Mouse (Mus musculus) monocyte, adult 5-6 weeks (primary cell): ENCODE data around the gene Usf3. TPM values are rescaled to one million over a fixed set of nuclear protein-coding genes. Genes with fewer than 3 reads are reported as not detected.

ENCODE experiments used
- ATAC-seq: fragments of 153-309, 156-312 bp; replicated peaks from 2 replicates; pipeline ENCODE4 v1.8.0; 2017; ENCODE audit warnings: mild to moderate bottlenecking; ENCODE audit not compliant: low TSS enrichment, insufficient number of reproducible peaks, severe bottlenecking, poor library complexity, low FRiP score
- total RNA-seq: library from RNA; stranded (forward); fragments of 200-1000, 200-491, 200-594 nt; gene quantifications from 3 replicates; pipeline ENCODE4 v1.2.3, GENCODE M21; 2017

Usf3 gene
- total RNA-seq, 1 experiment from 2014 or later: 22.3 TPM

DNA sequence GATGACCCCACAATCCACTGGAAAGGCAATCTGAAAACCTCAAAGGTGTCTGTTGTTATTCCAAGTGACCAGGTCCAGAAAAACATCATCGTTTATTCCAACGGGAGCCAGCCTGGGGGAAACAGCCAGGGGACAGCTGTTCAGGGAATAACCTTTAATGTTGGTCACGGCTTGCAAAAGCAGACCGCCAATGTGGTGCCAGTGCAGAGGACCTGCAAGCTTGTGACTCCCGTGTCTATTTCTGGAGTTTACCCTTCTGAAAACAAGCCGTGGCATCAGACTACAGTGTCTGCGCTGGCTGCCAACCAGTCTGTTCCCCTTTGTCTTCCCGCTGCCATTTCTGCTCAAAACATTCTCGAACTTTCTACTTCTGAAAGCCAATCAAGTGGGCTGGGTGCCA, 42.5 kb downstream of the Usf3 start:
- no peak for ATAC-seq

GRCm38 (mm10) chr16:44216417-44216816, 43.4 kb downstream of the Usf3 start:
- ATAC-seq: no peak

DNA sequence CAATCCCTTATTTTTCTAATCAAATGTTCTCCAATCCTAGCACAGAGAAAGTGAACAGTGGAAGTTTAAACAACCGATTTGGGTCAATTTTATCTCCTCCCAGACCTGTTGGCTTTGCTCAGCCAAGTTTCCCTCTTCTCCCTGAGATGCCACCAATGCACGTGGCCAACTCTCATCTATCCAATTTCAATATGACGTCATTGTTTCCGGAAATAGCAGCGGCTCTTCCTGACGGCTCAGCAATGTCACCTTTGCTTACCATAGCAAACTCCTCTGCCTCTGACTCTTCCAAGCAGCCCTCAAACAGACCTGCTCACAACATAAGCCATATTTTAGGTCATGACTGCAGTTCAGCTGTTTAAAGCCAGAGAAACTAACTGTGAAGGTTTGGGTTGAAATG, 48.4 kb downstream of the Usf3 start:
- ATAC-seq: no peak

DNA sequence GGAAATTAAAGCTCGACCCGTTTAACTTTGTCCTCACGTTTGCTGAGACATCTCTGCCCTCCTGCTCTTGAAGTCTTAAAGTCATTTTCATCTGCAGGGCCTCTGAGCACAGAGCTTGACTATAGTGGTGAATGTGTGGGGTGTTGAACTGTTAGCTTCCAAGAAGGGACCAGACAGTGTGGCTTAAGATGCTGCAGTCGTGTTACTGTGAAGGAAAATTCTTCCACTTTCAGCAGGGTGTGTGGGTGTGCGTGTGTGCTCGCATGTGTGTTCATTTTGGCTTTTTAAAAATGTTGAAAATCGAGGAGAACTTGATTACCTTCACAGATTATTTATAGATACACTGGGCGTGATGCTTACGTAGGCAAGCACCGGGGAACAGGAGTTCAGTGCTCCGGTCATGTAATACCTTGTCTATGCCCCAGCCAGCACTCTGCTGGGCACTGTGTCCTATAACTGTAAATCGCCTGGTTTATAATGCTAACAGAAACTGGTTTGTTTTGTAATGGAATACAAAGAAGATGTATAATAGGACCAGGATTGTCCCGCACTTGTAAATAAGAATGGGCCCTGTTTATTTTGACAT, 53.8 kb downstream of the Usf3 start:
- ATAC-seq: no peak

DNA sequence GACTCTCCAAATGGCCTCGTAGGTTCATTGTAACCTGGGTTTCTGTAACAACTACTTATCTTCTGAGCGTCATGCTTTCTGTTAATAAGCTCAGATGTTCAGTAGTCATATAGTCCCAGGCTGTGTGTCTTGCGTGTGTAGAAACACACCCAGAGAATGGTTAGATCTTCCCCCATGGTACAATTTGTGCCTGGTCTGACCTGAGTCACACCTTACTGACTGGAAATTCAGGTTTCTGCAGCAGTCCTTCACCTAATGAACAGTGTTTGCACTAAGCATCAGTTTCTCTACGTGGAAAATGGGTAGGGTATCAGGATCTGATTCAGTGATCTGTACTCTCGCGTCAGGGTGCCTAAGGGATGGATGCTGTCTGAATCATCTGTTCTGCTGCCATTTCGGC, 60.0 kb downstream of the Usf3 start:
- no peak for ATAC-seq

DNA sequence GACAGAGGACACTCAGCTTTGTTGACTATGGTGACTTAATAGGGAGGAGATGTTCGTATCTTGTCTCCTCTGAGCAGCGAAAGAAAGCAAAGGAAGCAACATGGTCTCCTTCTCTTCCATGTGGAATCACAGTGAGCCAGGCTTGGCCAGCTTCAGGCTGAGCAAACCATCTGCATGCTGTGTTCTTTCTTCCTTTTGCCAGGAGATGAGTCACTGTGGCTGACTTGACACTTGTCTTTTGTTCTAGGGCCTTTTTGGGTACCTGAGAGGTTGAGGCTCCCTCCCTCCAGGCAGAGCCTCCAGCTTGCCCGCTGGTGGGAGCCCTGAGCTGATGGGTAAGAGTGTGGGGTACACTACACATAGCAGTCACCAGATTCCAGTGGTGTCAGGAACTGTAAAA, 64.8 kb downstream of the Usf3 start:
- ATAC-seq: no peak

DNA sequence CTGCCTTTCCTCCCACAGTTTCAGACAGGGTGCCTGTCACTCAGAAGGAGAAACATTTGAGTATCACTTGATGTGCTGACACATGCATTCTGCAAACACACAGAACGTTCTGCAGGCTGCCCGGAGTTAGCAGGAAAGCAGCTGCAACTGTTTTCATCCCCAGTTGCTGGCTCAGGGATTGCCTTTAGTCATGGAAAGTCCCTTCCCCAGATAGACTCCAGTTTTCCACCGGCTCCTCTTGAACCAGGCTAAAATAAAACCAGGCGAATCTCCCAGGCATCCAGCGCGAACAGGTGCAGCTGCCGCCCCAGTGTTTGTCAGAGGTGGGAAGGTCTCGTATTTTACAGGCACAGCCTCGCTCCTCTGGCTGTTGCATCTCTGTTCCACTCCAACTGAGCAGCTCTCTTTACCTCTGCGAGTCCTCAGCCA, 65.8 kb downstream of the Usf3 start:
- no peak for ATAC-seq

DNA sequence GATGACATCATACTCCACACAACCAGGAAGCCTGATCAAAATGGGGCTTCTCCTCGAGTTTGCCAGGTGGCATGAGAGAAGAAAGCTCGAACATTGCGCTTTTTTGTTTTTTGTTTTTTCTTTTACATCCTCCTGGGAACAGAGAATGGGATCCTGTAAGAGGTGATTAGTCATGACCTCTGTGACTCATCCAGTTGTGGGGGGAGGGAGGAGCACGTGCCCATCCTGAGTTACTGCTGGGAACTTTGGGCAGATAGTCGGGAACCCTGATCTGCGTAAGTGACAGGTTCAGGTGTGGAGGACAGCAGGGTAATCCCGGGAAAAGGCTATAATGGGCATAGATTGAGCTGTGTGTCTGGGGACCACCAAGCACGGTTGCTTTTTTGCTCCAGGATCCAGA, 67.4 kb downstream of the Usf3 start:
- no peak for ATAC-seq

DNA sequence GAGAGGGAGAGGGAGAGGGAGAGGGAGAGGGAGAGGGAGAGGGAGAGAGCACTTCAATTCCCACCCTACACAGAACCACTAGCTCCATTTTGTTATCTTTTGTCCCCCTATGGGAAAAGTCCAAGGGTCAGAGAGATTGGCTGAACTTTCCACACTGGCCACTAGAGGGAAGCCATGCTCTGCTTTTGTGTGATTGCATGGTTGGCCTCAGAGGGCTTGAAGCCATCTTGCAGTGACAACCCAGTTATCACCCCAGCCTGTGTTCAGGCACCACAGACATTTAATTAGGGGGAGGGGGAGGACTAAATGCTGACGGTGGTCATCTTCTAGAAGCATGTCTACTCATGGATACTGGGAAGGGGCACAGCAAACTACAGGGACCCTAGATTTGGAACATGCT, 69.6 kb downstream of the Usf3 start:
- peak; percentile 86 for ATAC-seq

GRCm38 (mm10) chr16:44243323-44243722, 70.3 kb downstream of the Usf3 start:
- ATAC-seq: no peak

DNA sequence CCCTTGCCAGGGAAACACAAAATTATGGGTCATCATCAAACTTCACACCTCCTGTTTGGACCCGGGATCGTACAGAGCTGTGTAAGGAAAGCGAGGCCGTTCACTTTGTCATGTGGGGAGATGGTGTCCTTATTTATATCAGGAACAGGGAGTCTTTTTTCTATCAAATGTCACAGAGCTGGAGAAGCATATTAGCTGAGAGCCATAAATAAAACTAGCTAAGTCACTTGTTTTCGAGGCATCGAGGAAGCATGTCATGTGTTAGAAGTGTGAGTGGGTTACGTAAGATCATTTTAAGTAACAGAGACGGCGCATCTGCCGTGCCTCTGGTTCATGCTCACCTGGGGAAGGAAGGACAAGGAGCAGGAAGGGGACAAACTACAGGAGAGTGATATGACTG, 76.9 kb downstream of the Usf3 start:
- no peak for ATAC-seq

DNA sequence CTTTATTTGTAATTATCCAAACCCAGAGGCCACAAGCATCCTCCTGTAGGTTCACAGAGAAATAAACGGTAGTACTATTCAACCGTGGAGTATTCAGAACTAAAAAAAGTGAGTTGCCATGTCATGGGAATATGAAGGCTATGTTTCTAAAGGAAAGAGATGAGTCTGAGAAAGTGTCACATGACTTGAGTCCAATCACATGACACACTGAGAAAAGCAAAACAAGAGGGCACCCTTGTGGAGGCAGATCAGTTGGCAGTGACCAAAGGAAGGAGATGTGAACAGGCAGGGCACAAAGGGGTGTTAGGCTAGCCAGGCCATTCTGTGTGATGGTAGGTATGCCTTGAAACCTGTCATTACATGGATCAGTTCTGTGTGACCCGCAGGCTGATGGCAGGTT, 79.7 kb downstream of the Usf3 start:
- no peak for ATAC-seq

DNA sequence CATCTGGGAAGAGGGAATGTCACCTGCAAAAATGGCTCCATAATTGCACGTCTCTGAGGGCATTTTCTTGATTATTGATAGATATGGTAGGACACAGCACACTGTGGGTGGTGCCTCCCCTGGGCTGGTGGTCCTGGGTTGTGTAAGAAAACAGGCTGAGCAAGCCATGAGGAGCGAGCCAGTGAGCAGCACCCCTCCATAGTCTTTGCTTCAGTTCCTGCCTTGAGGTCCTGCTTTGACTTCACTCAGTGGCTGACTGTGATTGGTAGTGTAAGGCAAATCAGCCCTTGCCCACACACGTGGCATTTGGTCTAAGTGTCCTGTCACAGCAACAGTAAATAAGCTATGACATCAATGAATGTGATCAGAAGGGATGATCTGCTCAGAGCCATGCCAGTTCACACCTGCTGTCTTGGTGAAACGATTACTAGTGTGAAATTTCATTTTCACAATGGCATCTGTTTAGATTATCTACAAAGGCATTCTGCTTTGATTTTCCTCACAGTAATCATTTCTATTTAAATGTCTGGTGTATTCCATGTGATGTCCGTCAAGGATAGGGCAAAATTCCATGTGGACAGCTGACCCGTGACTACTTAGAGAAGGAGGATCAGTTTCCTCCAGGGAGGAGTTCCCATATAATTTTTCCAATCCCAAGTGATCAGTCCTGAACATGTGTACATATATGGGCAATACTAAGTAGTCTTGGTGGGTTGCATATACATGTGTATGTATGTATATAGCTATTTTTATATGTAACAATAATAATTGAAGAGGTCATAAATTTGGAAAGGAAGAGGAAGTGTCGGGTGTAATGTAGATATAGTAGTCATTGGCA, 81.0 kb downstream of the Usf3 start:
- no peak for ATAC-seq

GRCm38 (mm10) chr16:44254698-44255097, 81.7 kb downstream of the Usf3 start:
- ATAC-seq: no peak

DNA sequence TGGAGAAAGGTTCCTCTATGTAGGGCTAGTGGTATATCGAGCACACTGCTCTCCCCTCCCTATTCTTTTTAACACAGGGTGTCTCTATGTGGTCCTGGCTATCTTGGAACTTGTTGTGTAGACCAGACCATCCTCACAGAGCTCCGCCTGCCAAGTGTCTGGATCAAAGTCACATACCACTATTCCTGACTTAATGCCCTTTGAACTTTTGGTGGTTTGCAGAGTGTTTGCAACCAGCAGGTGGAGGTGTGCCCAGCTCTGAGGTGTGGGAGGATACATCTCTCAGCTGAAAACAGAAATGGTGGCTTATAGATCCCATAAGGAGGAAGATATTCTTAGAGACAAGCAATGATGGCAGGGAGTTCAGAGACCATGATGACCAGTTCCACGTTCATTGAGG, 84.4 kb downstream of the Usf3 start:
- ATAC-seq: no peak

GRCm38 (mm10) chr16:44264916-44265315, 91.9 kb downstream of the Usf3 start:
- ATAC-seq: no peak

DNA sequence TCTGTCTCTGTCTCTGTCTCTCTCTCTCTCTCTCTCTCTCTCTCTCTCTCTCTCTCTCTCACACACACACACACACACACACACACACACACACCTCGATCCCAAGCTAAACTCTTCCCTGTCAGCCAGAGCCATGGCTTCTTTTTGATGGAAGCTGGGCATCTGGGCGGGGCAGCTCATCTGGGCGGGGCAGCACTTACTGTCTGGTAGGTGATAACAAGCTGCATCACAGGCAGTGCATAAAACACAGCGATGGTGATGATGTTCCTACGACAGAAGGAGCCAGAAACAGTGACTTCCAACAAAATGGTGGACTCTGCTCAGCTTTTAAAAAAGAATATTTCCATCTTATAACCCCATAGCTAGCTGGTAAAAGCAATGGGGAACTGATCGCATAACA, 92.5 kb downstream of the Usf3 start:
- no peak for ATAC-seq

DNA sequence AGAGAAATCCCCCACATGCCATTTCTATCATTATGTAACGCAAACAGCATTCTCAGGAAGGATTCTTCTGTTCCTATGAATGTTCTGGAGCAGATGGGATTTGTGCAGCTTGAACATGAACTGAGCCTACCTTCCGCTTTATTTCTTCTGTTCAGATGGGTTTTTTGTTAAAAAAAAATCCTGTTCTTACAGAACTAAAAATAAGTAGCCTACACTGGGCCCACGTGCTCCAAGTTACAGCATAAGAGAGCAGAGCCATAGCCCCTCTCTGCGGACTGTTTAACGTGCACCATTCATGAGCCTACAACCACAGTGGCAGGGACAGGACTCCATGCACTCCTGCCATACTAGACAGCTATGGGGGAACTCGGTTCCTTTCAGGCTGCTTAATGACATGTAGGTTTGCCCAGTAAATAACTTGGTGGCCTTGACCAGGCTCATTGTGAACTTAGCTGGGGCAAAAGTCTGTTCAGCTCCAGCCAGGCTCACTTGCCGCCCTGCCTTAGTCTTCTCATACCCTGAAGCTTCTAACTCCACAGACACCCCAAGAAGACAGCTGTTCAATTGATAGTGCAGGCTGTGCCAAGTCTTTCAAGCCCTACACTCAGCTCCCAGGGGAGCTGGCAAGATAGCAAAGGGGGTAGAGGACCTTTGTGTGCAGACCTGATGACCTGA, 95.6 kb downstream of the Usf3 start:
- ATAC-seq: no peak

DNA sequence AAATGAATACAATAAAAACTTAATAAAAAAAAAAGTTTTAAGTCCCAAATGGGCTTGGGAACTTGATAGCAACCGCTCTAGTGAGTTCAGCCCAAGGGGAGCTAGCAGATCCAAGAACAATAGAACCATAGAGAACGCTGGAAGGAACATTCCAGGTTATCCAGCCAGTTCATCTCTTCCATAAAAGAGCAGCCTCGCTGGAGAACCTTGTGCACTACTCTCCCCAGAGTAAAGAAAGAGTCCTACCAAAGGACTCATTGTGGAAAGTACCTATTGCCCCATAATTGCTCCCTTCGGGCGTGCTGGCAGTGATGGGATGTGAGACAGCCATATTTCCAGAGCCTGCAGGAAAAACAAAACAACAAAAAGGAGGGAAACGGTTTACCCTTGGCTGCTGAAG, 96.5 kb downstream of the Usf3 start:
- no peak for ATAC-seq

GRCm38 (mm10) chr16:44270606-44271005, 97.6 kb downstream of the Usf3 start:
- ATAC-seq: no peak
